Mouse (Mus musculus): ENCODE results near the gene Gm37240.
"Not testable (repeated sequence)": the region's sequence is repeated elsewhere in the genome, so short reads cannot be mapped to it uniquely, and the experiment has no call there.

Gm37240 gene

DNA sequence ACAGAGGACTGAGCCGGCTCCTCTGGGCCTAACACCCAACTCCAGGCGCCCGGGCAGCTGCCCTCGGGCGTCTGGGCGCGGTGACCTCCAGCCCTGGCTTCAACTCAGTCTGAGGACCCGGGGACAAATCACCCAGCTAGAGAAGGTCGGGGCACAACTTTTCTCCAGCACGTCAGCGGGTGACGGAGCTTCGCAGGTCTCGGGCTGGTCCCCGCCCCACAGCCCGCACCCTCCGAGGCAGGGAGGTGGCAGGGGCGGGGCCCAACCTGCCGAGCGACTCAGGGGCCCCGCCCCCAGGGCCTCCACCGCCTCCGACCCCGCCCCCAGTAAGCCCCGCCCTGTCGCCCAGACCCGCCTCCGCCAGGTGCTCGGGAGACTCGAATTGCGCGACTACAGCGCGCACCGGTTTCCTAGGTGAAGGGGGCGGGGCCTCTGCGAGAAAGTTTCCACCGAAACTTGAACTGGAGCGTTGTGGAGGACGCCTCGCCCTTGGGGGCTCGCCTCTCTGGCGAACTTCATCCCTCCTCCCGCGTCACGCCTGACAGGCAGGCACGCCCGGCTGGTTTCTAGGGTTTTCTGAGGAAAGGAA lies at the start of gene Gm37240, which contains the start of gene Glt28d2:
Gm37240 (minus strand) TSS at position 280 of the 589 bp plus-strand sequence.
Glt28d2 (minus strand) TSS at position 278 of the 589 bp plus-strand sequence.
- CTCF ChIA-PET = no interaction called here

DNA sequence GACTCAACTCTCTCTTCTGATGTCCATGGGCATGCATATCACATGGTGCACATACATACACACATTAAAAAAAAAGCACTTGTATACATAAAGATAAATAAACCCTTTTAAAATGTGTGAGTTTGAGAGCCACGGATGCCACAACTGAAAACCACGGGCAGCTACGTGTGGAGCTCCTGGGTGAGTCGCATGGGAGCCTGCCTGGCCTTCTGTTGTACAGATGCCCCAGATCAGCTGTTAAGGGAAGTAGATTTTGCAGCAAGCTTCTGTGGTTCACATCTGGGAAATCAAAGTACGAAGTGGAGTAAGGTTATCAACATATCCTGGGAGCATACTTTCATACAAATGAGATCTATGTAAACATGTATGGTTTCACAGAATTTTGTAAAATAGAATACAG lies 46.3 kb upstream of the Gm37240 start:
- CTCF ChIA-PET = no interaction called here

DNA sequence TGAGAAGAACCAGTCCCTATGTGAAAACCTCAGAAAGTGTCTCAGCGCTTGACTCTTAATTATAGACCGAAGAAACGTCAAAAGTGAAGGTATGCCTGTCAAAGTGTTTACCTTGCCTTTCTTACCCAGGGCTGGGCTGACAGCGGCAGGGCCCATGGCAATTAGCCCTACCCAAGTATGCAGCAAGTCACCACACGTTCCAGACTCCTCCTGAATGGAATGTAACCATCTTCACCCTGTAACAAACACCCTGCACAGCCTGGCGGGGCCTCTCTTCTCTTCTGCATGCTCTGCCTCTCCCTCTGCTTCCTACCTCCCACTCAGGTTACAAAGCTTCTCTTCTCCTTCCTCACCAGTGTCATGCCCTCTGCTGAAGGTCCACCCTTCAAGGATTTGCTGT lies 44.5 kb upstream of the Gm37240 start:
- CTCF ChIA-PET = interaction anchor here (0.7 kb wide), 1 partner anchor 222 kb away, joined by 8 read pairs; no protein-coding TSS in a partner anchor

DNA sequence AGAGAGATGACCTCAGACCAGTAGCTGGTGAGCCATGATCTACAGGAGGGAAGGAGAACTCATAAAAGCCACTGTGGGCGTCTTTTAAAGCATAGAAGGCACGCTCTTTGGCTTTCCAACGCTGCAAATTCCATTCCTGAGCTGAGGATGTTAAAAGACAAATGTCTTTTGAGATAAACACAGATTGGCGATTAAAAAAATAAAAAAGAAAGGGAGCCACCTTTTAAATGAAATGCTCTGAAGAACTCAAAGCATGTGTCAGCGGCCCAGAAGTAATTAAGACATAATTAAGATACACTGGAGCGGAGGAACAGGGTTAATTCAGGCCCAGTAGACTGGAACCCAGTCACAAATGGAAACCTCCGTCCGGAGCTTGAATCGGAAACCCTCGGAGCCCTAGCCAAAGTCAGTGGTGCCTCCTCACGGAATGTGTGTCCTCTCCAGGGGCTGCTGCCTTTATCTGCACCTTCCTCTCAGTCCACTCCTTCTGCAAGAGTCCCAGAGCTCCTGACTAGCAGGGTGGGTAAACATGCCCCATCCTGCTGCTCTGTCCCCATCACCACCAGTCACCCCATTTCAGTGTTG lies 43.4 kb upstream of the Gm37240 start:
- CTCF ChIA-PET = interaction anchor here (0.7 kb wide), 1 partner anchor 221 kb away, joined by 8 read pairs; no protein-coding TSS in a partner anchor

- CTCF ChIA-PET = interaction anchor here (0.5 kb wide), 1 partner anchor 203 kb away, joined by 6 read pairs; no protein-coding TSS in a partner anchor
Measured at GRCm38 (mm10) chr3:85929711-85930110, 42.4 kb upstream of the Gm37240 start.

- CTCF ChIA-PET = no interaction called here
Measured at GRCm38 (mm10) chr3:85928140-85928611, 40.9 kb upstream of the Gm37240 start.

- CTCF ChIA-PET = no interaction called here
Measured at GRCm38 (mm10) chr3:85927296-85927695, 40.0 kb upstream of the Gm37240 start.

DNA sequence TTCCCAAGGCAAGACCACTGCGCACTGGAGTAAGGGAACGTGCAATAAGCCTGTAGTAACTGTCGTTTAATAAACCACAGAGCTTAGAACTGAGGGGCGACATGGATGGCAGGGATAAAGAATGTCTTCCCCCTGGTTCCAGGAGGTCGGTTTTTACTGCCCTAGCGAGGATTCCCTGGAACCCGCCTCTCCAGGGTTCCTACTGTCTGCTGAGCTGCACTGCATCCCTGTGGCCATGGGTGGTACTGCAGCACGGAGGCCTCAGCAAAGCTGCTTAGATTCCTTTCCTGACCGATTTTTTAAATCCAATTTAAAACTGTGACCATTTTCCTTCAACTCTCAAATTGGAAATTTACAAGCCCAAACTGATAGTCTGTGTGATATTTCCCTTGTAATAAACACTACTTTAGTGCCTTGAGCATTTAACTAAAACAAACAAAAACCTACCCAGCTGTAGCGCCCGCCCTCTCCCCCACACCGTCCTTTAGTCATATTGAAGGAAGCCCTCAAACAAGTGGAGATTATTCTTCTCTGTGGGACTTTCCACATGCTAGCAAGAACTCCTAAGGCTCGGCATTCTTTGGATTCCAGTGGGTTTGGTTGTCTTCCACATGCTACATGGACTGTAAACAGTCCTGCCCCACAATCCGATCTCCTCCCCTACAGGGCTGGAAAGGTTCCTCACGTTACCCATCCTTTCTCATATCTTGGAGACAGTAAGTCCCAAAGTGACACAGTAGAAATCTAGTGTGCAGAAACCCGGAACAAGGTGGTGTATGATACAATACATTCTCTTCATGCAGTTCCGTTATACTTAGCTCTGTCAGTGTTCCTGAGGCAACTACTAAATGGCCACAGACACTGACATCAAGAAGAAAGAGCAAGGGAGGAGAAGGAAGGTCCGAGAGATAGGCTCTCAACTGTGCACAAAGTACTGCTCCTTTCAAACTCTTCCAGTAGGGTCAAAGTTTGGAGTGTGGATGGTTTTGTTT lies 36.9 kb upstream of the Gm37240 start:
- CTCF ChIA-PET = interaction anchor here (0.5 to 0.6 kb wide), 2 partner anchors 256 to 1729 kb away, joined by 3 to 8 read pairs; no protein-coding TSS in a partner anchor

GRCm38 (mm10) chr3:85923343-85923742 lies 36.0 kb upstream of the Gm37240 start:
- CTCF ChIA-PET = interaction anchor here (0.5 to 0.6 kb wide), 2 partner anchors 255 to 1730 kb away, joined by 3 to 8 read pairs; no protein-coding TSS in a partner anchor

GRCm38 (mm10) chr3:85922331-85922730 lies 35.0 kb upstream of the Gm37240 start:
- CTCF ChIA-PET = interaction anchor here (0.7 kb wide), 1 partner anchor 83 kb away, joined by 11 read pairs; no protein-coding TSS in a partner anchor

DNA sequence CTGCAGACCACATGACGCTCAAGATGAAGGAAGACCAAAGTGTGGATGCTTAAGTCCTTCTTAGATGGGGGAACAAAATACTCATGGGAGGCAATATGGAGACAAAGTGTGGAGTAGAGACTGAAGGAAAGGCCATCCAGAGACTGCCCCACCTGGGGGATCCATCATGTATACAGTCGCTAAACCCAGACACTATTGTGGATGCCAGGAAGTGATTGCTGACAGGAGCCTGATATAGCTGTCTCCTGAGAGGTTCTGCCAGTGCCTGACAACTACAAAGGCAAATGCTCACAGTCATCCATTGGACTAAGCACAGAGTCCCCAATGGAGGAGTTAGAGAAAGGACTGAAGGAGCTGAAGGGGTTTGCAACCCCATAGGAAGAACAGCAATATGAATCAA lies 33.4 kb upstream of the Gm37240 start:
- CTCF ChIA-PET = not testable (repeated sequence)

GRCm38 (mm10) chr3:85917600-85917999 lies 30.3 kb upstream of the Gm37240 start:
- CTCF ChIA-PET = no interaction called here

GRCm38 (mm10) chr3:85914806-85915205 lies 27.5 kb upstream of the Gm37240 start:
- CTCF ChIA-PET = interaction anchor here (0.6 kb wide), 1 partner anchor 645 kb away, joined by 3 read pairs; no protein-coding TSS in a partner anchor

DNA sequence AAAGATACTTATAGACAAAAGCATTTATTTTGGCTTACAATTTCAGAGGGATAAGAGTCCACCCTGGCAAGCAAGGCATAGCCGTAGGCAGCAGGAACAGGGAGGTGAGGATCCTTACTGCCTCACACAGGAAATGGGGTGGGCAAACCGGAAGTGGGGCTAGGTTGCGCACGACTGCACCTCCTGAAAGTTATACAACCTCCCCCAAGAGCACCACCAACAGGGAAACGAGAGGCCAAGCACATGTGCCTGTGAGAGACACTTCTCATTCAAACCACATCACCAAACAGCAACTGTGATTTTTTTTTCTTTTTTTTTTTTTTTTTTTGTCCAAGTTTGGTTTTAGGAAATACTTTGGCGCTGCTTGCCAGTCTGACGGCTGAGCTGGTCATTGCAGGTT lies 19.8 kb upstream of the Gm37240 start:
- CTCF ChIA-PET = no interaction called here

GRCm38 (mm10) chr3:85904371-85904770 lies 17.1 kb upstream of the Gm37240 start:
- CTCF ChIA-PET = no interaction called here

DNA sequence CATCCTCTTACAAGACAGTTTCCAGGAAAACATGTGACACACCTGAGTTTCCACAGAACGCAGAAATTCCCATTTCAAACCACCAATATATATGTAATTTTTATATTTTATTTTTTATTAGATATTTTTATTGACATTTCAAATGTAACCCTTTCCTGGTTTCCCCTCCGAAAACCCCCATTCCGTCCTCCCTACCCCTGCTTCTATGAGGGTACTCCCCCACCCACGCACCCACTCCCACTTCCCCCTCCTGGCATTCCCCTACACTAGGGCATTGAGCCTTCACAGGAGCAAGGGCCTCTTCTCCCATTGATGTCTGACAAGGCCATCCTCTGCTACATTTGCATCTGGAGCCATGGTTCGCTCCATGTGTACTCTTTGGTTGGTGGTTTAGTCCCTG lies 7.7 kb upstream of the Gm37240 start:
- CTCF ChIA-PET = no interaction called here

DNA sequence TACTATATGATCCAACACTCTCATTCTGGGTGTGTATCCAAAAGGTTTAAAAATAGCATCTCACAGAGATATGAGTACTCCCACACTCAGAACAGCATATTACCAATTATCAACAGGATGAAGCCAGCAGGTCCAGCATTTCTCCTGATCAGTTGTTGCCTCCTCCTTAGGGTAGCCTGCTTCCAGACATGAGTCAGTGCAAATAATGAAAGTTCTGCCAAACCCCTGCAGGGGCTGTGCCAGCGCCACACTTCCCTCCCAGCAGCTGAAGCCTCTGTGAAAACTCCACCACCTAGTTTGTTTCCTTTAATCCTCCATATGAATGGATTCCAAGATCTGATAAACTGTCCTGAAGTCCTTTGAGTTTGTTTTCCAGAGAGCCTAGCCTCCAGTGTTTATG lies 4.3 kb upstream of the Gm37240 start:
- CTCF ChIA-PET = no interaction called here

GRCm38 (mm10) chr3:85888221-85888671 lies 928 bp upstream of the Gm37240 start:
- CTCF ChIA-PET = no interaction called here

DNA sequence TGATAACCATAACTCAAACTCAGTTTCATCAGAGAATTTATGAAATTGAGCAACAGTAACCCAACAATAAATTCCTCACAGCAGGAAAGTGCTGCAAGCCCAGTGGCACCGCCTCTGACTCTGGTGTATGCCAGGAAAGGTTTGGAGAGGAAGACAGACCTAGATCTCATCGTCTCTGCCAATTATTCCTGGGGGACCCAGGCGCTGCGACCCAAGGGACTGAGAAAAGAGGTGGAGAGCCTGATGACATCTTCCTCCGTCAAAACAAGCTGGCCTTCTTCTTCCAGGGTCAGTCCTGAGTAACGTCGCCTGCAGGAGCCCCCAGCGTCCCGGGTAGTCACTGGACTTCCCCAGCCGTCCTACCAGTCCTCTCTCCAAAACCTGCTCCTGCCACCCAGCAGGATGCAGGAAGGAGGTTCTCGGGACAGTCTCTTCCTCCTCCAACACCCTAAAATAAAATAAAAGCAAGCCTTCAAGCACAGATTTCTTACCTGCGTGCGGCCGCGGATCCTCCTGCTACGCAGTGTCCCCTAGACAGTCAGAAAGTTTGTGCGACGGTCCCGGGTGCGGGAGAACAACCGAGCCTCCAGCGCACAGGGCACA lies 581 bp downstream of the Gm37240 start:
- CTCF ChIA-PET = no interaction called here

GRCm38 (mm10) chr3:85885906-85886305 lies 1.4 kb downstream of the Gm37240 start:
- CTCF ChIA-PET = no interaction called here

GRCm38 (mm10) chr3:85880687-85881086 lies 6.6 kb downstream of the Gm37240 start:
- CTCF ChIA-PET = no interaction called here
